Mouse (Mus musculus): ENCODE measurements around the gene Chn1.

Chn1 gene

GRCm38 (mm10) chr2:73591246-73591645, 183.9 kb downstream of the Chn1 start:
- DNase-seq (ENCODE audit: low spot score), result no peak

GRCm38 (mm10) chr2:73590106-73590505, 185.0 kb downstream of the Chn1 start:
- DNase-seq (ENCODE audit: low spot score), result no peak

DNA sequence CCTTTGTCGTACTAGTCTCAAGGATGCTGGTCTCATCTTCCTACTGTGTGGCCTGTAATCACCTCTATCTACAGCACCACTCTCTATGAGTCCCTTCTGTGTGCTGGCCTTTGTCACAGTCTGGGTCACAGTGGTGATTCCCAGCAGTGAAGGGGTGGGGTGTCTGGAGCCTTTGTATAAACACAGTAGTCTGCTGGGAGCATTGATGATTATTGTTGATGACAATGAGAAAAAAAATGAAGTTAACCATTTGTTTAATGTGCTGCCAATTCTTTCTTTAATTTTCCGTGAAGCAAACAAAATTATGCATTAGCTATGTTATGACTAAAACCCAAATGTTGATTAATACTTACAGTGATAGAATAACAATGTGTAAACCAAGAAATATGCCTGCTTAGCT, 186.2 kb downstream of the Chn1 start:
- DNase-seq (ENCODE audit: low spot score), result no peak

- DNase-seq (ENCODE audit: low spot score), result no peak
Measured at GRCm38 (mm10) chr2:73587109-73587506, 188.0 kb downstream of the Chn1 start.

- no peak for DNase-seq (ENCODE audit: low spot score)
Measured at GRCm38 (mm10) chr2:73586392-73587108, 188.6 kb downstream of the Chn1 start.

- no peak for DNase-seq (ENCODE audit: low spot score)
Measured at GRCm38 (mm10) chr2:73585347-73585831, 189.8 kb downstream of the Chn1 start.

- no peak for DNase-seq (ENCODE audit: low spot score)
Measured at GRCm38 (mm10) chr2:73584645-73585346, 190.3 kb downstream of the Chn1 start.

GRCm38 (mm10) chr2:73580720-73581119, 194.4 kb downstream of the Chn1 start:
- DNase-seq (ENCODE audit: low spot score), result no peak

- no peak for DNase-seq (ENCODE audit: low spot score)
Measured at GRCm38 (mm10) chr2:73580166-73580565, 195.0 kb downstream of the Chn1 start, which contains the start of gene Chrna1. Chrna1 (minus strand) TSS chr2:73580338.

GRCm38 (mm10) chr2:73579168-73579567, 196.0 kb downstream of the Chn1 start:
- DNase-seq (ENCODE audit: low spot score), result no peak

- no peak for DNase-seq (ENCODE audit: low spot score)
Measured at GRCm38 (mm10) chr2:73574418-73574817, 200.7 kb downstream of the Chn1 start.

DNA sequence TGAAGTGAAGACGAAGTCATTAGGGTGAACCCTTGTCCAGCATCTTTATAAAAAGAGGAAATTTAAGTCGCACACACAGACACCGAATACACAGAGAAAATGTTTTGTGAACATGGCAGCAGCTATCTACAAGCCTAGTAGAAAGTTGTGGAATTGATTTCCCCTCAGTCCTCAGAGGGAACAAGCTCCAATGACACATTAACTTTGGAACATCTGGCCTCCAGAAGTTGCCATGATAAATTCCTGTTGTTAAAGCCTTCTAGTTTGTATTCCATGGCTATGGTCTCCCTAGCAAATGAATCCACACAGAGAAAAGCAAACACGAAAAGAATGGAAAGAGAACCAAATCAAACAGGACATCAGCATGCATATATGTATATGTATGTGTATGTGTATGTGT, 201.6 kb downstream of the Chn1 start:
- DNase-seq (ENCODE audit: low spot score), result no peak

DNA sequence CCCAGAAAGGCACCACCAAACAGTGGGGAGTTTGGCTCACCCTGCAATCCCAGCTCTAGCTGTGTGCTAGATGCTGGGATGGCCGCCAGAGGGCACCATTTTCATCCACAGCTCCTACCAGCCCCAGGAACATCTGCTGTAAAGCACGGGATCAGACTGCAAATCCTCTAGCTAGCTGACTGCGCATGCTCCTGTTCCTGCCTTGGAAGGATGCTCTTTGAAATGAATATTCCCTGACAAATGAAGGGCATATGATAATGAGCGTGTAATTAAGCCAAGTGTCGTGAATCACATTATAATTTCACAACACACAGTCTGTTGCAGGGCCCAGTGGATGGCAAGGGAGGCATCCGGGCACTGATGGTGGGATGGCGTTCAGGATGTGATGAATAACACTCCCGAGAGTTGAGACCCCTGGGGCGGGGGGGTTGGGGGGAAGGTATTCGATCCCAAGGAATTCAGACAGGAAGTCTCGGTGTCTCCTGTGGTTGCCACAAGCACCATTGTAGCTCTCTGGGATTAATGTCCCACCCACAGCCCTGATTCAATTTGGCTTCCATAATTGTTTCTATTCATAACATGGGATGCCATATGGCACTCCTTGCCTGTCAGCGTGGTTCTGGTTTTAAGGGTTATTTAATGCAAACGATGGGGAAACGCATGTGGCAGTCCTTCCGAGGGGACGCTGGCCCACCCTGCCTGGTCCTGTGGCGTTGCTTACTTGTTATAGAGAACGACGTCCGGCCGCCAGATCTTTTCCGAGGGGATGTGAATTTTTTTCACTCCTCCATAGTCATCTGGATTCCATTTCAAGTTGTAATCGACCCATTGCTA, 202.4 kb downstream of the Chn1 start:
- no peak for DNase-seq (ENCODE audit: low spot score)

GRCm38 (mm10) chr2:73571901-73572300, 203.2 kb downstream of the Chn1 start:
- no peak for DNase-seq (ENCODE audit: low spot score)

GRCm38 (mm10) chr2:73571304-73571703, 203.8 kb downstream of the Chn1 start:
- DNase-seq (ENCODE audit: low spot score), result no peak

DNA sequence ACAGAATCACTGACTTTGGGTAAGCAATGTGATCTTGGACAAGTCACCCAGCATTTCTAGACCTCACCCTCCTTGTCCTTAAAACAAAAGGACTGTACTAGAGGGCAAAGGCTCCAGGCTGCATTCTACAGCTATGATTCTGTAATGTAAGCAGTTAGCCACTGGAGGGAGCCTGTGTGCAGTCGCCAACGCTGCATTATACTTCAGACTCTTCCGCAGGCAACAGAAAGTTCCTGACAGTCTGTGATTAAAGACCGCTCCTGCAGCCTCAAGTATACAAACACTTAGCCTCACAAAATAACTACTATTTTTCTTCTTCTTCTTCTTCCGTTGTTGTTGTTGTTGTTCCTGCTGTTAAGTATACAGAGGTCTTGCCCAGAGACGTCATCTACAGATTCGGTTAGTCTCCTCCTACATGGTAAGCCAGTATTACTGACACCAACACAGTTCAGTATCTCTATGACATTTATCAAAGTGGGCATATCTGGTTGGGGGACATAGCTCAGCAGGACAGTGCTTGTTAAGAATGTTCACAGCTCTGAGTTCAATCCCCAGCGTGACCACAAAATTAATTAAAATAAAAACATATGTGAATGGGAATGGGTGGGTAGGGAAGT, 208.0 kb downstream of the Chn1 start:
- no peak for DNase-seq (ENCODE audit: low spot score)

- no peak for DNase-seq (ENCODE audit: low spot score)
Measured at GRCm38 (mm10) chr2:73566162-73566561, 209.0 kb downstream of the Chn1 start.

GRCm38 (mm10) chr2:73563690-73564089, 211.5 kb downstream of the Chn1 start:
- DNase-seq (ENCODE audit: low spot score), result no peak

DNA sequence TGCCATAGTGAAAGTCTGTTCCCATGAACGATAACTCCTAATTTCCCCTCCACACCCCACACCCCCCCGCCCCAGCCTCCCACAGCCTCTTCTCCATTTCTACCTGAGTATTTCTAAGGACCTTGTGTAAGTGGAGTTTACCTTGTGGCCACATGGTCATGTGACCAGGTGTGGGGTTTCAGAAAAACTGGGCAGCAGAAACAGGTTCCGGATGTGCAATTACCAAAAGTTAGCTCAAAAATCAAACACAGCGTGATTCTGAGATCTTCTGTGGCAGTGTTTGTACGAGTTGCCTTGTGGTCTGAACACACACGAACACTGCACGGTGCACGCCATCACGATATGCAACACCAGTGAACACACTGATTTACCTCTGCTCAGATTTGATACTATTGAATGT, 212.5 kb downstream of the Chn1 start:
- no peak for DNase-seq (ENCODE audit: low spot score)

- no peak for DNase-seq (ENCODE audit: low spot score)
Measured at GRCm38 (mm10) chr2:73561665-73562063, 213.5 kb downstream of the Chn1 start.

DNA sequence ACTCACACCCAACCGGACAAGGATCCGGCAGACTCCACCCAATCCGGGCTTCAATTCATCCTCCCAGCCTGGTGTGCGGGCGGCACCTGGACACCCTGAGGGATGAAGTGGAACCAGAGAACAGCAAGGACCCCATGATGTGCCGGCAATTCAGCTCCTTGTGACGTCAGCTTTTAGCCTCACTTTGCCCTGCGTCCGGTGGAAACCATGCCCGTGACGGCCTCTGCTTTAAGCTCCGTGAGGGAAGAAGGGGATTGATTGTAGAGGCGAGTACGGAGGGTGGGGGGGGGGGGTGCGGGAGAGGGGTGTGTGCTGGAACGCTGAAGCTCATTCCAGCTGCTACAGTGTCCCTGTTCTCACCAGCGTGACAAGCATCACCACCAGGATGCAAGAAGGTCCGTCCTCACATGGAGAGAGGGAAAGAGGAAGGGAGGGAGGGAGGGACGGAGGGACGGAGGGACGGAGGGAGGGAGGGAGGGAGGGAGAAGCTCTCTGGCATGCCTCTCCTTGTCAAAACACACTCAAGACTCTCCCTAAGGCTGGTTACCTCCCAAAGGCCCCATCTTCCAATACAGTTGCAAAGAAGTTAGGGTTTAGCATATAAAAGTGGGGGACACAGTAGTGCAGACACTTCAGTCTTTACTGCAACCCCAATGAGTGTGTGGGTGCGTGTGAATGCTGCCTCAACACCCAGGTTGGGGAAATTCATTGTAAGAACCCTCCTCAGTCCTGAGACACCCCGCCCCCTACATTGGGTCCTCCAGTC, 214.1 kb downstream of the Chn1 start:
- DNase-seq (ENCODE audit: low spot score), result no peak
